Mouse (Mus musculus) c-Kit-positive CD71-positive TER-119-positive erythroid progenitor cells, embryonic 14.5 days (primary cell): ENCODE measurements around the gene Arpp21.

Source experiments
- DNase-seq: peaks from one replicate; pipeline ENCODE4 v3.0.0-alpha.2; 2013; ENCODE audit warnings: low spot score

Arpp21 gene

DNA sequence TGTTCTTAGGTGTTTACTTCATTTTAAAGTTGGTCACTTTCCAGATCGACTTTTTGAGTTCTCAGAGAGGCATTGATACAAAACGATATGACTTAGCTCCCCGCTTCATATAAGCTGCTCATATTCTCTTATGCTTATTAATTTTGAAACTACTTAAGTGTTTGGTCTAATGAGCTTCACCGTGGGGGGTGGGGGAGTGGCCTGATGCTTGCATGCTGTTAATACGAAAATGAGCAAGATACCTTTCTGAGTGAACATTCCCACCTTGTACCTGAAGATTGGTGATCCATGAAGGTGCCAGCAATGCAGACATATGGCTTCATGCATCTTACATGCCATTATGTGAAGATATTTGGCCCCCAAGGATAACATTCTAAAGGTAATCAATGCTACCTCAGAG, 4.4 kb downstream of the Arpp21 start:
- DNase-seq = no peak

DNA sequence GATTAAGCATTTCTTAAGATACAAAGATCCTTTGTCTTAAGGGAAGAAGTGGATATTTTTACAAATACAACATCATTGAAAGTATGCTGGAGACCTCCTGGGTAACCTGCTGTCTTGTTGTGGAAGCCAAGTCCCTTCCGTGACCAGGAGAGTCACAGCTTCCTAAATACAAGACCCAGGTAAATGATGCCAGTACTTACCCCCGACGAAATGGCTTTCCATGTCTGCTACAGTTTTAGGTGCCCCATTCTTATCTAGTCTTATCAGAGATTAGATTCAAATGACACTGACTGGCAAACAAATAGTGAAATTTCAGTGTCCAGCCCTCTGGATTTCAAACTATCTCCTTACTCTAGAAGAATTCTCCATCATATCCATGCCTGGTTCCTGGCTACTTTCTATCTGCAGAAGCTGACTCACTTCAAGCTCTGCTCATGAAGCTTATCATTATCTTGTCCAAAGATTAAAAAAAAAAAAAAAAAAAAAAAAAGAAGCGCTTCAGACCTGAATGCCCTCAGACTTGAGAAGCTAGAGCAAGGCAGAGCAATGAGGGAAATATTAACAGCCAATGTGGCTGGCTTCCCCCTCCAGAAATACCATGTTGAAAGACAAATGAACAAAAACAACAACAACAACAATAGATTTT, 4.9 kb downstream of the Arpp21 start:
- no peak for DNase-seq

DNA sequence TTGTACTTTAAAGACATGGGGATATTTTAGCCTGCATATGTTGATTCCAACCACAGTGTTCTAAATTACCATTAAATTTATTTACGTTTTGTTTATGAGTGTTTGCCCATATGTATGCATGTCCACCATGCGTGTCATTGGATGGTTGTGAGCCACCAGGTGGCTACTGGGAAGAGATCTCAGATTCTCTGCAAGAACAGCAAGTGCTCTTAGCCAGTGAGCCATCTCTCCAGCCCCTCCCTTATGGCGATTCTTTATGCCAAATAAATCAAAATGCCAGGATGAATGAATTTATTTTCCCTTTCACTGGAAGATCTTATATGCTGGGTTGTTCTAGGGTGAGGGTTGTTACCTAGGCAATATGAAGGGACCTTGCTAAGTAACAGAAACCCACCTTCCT, 7.3 kb downstream of the Arpp21 start:
- no peak for DNase-seq

DNA sequence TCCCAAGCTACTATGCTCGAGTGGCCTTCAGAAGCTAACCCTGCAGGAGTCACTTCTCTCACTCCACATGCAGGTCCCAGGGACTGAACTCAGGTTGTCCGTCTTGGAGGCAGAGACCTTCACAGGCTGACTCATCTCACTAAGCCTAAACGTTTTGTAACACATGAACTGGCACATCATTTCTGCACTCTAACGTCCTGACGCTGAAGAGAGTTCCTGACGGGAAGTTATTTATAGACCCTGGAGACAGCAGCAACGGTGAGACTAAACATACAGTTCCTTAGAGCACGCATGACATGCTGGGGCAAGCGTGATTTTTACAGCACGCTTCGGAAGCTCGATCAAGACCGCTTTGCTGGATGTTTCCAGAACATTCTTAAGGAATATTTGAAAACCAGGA, 8.6 kb downstream of the Arpp21 start:
- no peak for DNase-seq

GRCm38 (mm10) chr9:112226511-112226910, 9.2 kb downstream of the Arpp21 start:
- no peak for DNase-seq

DNA sequence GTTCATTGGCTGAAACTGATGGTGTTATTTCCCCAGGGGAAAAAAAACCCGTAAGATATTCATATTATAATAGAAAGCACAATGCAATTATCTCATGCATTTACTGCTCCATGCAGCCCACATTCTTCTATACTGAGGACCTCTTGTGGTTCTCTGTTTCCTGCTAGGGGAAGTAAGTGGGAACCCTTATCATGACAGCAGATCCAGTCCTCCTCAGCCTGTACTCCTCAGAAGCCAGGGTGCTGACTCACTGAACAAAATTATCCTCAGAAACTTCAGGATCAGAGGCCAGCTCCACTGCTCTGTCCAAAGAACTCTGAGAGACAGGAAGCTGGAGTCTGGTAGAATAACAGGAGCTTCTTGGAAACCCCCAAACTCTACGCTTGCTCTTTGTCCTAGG, 10.7 kb downstream of the Arpp21 start:
- DNase-seq = no peak

GRCm38 (mm10) chr9:112219372-112219771, 16.4 kb downstream of the Arpp21 start:
- DNase-seq = no peak

GRCm38 (mm10) chr9:112218237-112218636, 17.5 kb downstream of the Arpp21 start:
- DNase-seq = no peak

GRCm38 (mm10) chr9:112217161-112217560, 18.6 kb downstream of the Arpp21 start:
- no peak for DNase-seq

- no peak for DNase-seq
Observed at GRCm38 (mm10) chr9:112215030-112215806, 20.5 kb downstream of the Arpp21 start.

DNA sequence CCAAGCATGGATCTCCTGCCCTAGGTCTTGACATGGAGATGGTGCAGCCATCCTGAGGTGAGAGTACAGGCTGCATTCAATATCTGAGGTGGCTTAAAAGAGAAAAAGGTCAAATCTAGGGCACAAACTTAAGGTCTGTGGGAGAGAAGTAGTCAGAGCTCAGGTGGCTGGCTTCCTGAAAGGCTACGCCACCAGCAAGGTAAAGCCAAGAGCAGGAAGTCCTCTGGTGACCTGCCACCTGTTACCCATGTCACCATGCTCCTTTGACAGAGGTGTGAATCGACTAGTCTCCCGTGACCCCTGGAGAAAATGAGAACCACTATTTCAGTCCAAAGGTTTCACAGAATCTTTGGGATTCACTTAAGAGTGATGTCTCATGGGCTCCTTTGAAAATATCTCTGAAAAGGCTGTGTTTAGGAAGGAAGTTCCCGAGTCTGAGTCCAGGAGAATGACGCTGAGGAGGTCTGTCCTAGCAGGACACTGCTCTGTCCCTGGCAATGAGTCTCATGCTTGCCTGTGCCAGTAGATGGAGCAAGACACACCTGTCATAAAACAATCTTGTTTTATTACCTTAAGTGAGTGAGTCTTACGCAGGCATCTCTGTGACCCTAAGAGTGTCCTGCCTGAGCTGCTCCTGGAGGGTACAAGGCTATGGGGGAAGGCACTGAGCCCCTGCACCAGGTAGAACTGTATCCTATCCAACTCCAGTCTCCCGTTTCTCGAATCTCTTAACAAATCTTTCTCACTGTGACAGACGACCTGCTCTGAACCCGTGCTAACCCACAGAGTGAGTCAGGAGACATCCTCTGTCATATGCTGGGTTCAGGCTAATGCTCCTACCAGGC, 22.1 kb downstream of the Arpp21 start:
- no peak for DNase-seq

DNA sequence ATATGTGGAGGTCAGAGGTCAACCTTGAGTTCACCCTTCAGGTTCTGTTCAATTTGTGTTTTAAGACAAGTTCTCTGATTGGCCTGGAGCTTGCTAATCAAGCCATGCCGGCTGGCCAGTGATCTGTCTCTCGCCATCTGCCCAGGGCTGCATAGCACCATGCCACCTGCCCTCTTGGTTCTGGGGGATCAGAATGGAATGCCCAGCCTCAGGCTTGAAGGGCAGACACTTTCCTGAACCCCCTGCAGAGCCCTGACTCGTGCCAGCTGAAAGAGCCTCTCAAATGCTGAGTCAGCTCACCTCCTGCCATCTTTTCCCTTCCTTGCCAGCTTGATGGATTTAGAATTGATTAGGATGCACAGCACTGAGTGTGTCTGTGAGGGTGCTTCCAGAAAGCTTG, 25.9 kb downstream of the Arpp21 start:
- DNase-seq = no peak

GRCm38 (mm10) chr9:112207767-112208166, 28.0 kb downstream of the Arpp21 start:
- DNase-seq = no peak

DNA sequence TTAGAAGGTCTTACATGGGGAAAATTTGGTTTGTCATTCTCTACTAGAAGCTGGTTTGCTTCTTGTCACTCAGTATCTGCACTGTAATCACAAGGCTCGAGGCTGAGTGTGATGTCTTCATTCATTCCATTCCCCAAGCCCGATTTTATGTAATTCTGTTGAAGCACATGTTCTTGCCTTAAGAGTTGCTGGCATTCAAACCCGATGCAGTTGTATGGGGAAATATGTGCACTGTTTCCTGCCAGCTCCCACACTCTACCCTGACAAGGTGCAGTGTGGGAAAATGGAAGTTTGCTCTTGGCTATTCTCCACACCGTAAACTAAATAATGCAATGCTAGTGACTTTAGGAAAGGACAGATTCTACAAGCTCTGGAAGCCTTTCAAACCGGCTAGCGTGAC, 37.4 kb downstream of the Arpp21 start:
- DNase-seq = no peak

- no peak for DNase-seq
Observed at GRCm38 (mm10) chr9:112194049-112194448, 41.7 kb downstream of the Arpp21 start.

- no peak for DNase-seq
Observed at GRCm38 (mm10) chr9:112189394-112189793, 46.3 kb downstream of the Arpp21 start.

DNA sequence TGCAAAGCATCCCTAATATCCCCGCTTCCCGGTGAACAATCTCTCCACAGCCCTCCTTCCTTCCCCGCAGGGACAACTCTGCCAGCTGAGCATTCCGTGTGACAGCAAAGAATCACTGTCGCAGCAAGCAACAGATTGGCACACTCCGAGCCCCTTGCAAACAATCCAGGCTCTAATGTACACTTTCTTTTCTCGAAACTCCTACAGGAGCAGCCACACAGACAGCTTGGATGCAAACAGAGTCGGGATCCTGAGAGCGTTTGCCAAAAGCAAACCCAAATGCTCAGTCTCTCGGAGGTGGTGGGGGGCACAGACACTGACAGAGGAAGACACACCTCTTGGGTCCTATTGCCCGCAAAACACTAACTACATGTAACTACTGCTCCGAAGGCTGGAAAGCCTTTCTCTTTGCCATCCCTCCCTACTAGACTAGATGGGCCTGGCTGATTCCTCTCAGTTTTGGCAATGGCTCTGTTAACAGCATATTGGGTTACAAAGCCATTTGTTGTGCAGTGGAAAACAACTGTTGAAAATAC, 47.3 kb downstream of the Arpp21 start:
- DNase-seq = no peak

GRCm38 (mm10) chr9:112187667-112188066, 48.1 kb downstream of the Arpp21 start:
- DNase-seq = no peak

DNA sequence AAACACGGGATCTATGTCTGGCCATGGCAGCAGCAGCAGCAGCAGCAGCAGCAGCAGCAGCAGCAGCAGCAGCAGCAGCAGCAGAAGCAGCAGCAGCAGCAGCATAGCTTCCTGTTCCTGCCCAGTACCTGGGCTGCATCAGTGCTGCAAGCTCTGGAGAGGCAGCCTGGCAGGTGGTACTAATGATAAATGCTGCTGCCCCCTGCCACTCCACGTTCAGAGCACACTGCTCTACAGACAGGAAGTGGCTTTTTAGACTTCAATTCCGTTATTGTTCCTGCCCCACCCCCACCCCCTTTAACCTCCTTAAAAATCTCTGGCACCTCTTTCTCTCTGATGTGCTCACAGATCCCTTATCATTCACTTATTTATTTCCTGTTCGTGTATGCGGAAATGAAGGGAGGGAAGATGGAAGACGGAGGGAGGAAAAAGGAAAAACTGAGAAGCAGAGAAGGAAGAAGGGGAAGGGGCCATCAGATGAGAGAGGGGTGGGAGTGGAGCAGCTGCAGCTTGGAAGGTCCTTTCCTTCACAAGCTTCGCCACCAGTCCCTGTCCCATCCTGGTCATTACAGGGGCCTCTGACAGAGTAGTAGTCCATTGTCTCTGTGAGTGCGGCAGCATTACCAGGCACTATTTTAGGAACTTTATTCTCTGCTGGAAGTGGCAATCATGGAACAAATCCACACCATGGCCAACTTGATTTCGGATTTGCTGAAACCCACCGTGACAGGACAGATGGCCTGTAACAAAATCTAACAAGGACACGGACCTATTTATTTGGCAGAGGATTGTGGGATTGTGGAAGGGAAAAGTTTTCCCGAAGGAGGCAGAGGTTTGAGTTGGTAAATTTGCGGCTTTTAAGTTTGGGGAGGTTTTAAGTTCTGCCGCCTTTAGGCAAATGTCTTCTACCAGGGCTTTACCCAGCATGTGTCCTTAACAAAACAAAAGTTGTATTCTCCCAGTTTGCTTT, 49.1 kb downstream of the Arpp21 start:
- DNase-seq = no peak

DNA sequence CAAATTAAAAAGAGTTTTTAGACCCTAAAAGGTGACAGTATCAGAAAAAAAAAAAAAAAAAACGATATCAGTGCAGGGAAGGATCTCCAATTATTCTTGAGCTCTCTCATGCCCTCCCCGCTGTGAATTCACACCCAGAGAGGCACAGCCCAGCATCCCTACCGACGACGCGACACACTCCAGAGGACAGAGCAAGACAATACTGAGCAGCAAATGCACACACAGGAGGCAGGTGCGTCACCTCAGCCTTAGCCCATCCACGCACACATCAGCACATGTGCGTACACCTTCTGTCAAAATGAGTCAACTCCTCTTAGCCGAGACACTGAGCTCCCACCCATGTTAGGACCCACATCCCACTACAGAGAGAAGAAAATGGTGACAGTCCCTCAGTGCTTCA, 50.0 kb downstream of the Arpp21 start:
- no peak for DNase-seq

- DNase-seq = no peak
Observed at GRCm38 (mm10) chr9:112182738-112183137, 53.0 kb downstream of the Arpp21 start.
